Mouse (Mus musculus) C3H10T1/2 (cell line): Measurements from ENCODE around the gene Rbfox2. TPM values are rescaled to one million over a fixed set of nuclear protein-coding genes. Genes with fewer than 3 reads are reported as not detected.

Experiments
- polyA plus RNA-seq, 2 experiments: library from polyadenylated mRNA; unstranded; fragments of >200 nt; fragmentation: generic; extraction: Trizol; gene quantifications; one replicate each; pipeline ENCODE4 v1.2.1; 2012; ENCODE audit warnings: missing spikeins in 2 of 2

The Rbfox2 gene
- 10 to 100 TPM in 1 of 2 experiments, 1 to 10 TPM in 1; 9.3 to 77.7 TPM for polyA plus RNA-seq

DNA sequence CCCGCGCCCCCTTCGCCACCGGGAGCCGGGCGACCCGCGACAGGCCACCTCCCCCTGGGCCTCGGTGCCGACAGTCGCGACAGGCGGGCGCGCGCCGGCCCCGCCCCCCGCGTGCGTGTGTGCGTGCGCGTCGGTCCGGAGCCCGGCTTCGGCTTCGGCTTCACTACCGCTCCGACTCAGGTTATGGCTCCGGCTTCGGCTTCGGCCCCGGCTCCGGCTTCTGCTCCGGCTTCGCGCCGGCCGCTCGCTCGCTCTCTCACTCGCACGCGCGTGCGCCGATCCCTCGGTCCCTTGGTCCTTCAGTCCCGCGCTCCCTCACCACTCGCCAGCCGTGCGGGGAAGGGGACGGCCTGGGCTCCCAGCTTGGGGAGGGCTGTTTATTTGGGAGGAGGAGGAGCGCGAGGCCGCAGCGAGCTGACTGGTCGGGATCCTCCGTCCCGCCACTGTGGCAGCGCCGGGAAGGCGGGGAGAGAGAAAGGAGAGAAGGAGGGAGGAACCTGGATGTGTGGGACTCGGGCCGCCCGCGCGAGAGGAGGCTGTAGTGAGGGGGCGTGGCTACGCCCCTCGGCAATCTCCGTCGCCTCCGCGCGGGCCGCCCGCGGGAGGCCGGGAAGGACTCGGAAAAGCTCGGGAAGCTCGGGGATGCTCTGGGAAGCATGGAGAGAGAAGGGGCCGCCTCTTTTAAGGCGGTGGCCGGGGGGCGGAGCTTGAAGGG, at the start of gene Rbfox2:
Gene Rbfox2 (minus strand): TSS at position 458 of the 715 bp plus-strand sequence.

GRCm38 (mm10) chr15:77050570-77050969, 256.2 kb downstream of the Rbfox2 start, which contains the start of gene Mb:
TSS of gene Mb (minus strand) at chr15:77050670.

GRCm38 (mm10) chr15:77044597-77045320, 262.0 kb downstream of the Rbfox2 start, which contains the start of gene Apol6:
TSS of gene Apol6 (plus strand) at chr15:77044729.

Other genes starting within 250 kb of the Rbfox2 start
- gene Apol7a, start 92.1 kb upstream of the Rbfox2 start, polyA plus RNA-seq = 1 to 10 TPM in 1 of 2 experiments, under 1 TPM in 1; 0.19 to 1.6 TPM
- gene Apol9a, start 104.1 kb upstream of the Rbfox2 start, polyA plus RNA-seq = 10 to 100 TPM; 13.5 to 90.2 TPM
- gene Apol7b, start 140.5 kb upstream of the Rbfox2 start, polyA plus RNA-seq = not detected
- not detected for gene Apol10a, start 170.0 kb upstream of the Rbfox2 start, polyA plus RNA-seq
- under 1 TPM; 0.04 to 0.12 TPM for gene Apol11a, start 201.3 kb upstream of the Rbfox2 start, polyA plus RNA-seq
- gene Apol7c, start 226.3 kb upstream of the Rbfox2 start, polyA plus RNA-seq = not detected